Mouse (Mus musculus): ENCODE data around the gene E330034G19Rik.

GRCm38 (mm10) chr14:24251326-24251725, 41.7 kb upstream of the E330034G19Rik start:
- TF ChIP-seq CTCF (IDR thresholded peaks at IDR 0.05; ENCODE audit: extremely low read depth, insufficient read depth, low read length), result no peak
- TF ChIP-seq POLR2A (IDR thresholded peaks at IDR 0.05; ENCODE audit: extremely low read depth, insufficient read depth, low read length), result no peak

Data from cortical plate, adult 2 months (tissue).